Mouse (Mus musculus): ENCODE measurements at regions not wholly inside any gene's neighbourhood (a gene's known extent, or its start where the extent isn't known, plus 50 kb on each side); places are given as distances from the start of the nearest gene placed in this dataset.

- DNase-seq, result no peak
Observed at GRCm38 (mm10) chr2:144123395-144124034, 90.7 kb downstream of the Banf2 start.

- DNase-seq, result no peak
Observed at GRCm38 (mm10) chr2:144127082-144128037, 94.5 kb downstream of the Banf2 start.

DNA sequence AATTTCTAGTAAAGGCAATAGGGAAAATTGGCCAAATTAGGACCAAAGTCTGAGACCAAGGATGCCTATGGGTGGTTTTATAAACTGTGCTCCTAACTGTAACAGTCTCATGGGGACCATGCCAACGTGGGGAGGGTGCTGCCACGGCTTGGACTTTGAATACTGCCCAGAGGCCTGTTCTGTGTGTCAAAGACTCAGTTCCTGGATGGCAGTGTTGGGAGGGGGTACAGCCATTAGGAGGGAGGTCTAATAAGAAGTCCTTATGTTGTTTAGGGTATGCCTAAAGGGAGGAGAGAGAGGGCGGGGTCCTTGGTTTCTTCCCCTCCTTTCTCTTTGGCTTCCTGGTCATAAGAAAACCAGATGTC, 95.2 kb downstream of the Banf2 start:
- peak in 1 of 2 experiments; percentile 66 for DNase-seq

DNA sequence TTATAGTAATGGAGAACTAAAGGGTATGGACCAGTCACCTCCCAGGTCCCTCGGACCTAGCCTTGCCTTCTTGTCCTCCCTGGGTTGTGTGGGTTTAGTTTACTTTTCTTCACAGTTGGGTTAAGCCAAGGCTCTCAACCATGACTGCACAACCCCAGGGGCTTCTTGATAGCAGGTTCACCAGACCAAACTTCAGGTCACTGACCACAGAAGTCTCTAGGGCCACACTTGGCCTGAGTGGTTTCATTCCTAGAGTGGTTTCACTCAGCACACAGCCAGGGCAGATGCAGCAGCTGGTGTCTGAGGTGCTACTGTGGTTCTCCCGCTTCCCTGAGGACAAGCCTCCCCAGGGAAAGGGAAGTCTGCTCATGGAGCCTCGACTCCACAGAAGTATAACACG, 95.7 kb downstream of the Banf2 start:
- peak; percentile 53 to 55 for DNase-seq

DNA sequence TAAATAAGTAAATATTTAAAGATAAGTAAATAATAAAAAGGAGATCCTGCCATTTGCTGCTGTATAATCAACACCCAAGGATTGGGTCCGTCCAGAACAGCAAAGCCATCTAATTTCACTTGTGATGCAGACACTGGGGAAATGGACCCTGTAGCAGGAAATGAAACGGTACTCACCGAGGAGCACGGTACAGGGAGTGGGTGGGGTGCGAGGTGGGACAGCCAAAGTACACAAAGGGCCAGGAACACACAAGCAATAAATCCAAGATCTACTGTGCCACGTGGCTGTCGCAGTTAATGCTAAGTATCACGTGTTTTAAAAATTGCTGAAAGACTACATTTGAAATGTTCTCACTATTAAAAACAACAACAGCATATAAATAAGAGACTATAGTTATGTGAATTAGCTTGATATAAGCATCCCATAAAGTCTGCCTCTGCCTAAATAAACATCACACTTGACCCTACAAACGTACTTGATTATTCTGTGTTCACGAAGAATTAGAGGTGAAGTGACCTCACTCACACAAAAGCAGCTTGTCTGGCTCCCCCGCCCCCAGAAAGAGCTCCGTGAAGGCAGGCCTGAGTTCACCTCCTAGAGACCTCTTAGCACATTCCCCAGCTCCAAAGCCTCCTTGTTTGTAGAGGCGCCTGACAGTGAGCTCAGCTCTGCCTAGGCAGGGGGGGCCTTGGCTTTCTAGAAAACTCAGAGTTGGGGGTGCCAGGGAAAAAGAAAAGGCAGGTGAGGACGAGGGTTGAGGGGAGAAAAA, 101.1 kb downstream of the Banf2 start:
- no peak for DNase-seq

DNA sequence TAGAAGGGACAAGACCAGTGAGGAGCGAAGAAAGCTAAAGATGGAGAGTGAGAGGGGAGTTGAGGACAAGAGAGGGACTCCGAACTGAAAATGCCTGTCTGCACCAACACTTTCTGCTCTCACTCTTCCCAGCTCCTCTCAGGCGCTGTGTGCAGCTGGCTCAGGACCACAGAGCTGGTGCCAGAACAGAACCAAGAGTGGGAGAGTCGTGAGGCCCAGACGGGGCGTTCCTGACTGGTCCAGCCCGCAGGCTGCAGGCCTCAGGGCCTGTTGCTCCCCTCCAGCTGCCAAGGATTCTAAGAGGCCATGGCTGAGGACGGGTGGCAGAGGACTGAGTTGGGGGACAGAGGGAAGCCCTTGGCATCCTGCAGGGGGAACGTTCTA, 101.7 kb downstream of the Banf2 start:
- DNase-seq, result no peak

- DNase-seq, result no peak
Observed at GRCm38 (mm10) chr2:144135586-144135985, 102.7 kb downstream of the Banf2 start.

DNA sequence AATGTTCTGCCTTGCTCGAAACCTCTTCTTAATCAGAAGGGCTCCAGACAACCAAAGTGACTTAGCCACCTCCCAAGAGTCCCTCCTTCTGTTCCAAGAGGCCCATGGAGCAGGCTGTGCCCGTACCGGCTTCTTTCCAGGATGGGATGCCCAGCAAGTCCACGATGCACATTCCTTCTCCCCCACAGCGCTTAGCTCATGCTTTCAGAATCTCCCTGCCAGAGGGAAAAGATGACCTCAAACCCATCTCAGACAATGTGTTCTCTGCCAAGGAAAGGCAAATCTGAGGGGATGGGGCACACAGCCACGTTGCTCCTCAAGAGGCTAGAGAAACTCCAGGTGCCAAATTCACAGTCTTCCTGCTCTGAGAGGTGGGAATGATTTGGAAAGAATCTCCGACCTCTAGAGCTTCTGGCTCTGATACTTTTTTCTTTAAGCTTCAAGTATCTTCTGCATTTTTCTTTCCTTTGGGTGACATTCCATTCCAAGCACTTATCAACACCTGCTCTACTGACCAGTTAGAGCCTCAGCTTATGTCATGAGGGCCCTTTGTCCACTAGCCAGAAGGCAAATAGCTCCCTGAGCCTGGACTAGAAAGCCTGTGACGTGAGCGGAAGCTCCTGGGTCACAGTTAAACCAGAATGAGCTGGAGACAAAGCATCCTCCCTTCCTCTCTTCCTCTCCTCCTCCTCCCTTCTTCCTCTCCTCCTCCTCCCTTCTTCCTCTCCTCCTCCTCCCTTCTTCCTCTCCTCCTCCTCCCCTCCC, 110.9 kb downstream of the Banf2 start:
- no peak for DNase-seq

DNA sequence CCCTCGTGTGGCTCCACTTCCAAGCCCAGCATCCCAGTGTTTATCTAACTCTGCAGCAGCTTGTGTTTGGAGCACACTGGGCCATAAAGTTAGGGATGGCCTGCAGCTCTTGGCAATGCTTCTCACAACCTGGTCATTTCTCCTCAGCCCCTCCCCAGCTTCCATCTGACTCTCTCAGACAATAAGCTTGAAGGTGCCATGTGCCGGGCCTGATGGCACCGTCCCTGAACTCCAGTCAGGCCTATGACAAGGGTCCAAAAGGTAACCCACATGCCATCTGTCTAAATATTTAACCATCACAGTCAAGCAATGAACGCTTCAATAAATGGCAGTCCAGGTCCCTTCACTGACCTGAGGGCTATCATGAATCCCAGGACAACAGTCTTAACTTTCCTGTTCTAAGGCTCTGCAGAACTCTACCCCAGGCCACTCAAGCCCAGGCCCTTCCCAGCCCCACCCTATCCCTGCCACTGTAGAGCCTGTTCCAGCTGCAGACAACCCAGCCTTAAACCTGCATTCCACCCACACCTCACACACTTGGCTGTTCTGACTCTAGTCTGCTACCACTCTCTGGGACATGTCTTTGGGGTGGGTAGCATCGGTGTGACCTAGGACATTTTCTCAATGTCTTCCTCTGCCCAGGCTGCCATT, 111.8 kb downstream of the Banf2 start:
- no peak for DNase-seq

DNA sequence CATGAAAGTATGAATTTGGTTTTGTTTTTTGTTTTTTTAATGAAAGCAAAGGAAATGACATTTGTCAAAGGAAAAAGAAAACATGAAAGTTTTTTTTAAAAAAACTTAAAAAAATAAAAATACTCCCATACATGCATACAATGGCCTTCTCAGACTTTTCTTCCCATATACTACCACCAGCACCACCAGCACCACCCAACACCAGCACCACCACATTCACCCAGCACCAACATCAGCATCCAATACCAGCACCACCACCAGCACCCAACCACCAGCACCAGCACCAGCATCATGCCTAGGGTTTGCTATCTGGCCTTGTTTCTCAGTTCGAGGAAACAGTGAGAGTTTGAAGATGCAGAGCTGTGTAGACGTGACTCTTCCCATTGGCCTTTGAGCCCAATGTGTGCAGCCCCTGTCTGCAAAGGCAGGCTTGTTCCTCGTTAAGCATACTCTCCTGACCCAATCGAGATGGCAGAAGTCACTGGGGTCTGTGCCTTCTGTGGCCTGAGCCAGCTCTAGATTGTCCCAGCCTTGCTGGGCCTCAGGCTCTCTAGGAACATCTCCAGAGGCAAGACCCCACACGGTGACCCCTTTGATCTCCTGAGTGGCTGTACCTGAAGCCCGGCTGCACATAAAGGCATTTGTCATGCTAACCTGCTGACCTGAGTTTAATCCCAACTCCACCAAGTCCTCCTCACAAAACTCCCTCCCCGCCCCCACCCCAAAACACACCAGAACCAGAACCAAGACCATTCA, 113.8 kb upstream of the Mgme1 start:
- DNase-seq, result no peak

DNA sequence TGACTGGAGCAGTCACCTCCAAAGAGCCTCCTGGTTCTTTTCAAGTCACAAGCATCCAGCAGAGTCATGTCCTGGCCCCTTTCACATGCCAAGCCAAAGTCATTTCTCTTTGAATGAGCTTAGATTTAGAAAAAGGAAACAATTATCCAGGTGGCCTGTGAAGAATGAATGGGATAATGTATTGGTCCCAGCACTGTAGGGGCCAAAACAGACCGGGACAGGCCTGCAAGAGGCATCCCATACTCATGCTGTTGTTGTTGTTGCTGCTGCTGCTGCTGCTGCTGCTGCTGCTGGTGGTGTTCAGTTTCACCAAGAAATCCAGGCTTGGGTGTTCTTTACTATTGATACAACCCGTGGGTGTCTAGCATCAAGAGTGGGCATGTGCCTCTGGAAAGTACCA, 113.1 kb upstream of the Mgme1 start:
- DNase-seq, result no peak

DNA sequence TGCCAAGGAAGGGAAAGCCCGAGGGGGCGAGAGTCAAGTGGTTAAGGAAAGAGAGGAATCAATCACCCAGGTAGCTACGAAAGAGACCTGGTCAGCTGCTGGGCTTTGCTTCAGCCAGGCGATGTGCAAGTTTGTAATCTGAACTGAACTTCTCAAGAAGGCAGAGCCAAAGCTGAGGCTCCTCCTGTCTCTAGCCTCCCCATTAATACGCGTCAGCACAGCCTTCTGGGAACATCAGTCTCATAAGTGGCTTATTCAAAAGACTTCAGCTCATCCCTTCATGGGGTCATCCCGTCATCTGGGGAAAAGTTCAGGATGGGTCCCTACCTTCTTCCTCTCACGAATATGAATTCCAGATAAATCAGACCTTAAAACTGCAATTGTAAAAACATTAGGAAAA, 112.2 kb upstream of the Mgme1 start:
- DNase-seq, result no peak

- peak; percentile 64 to 70 for DNase-seq
Observed at GRCm38 (mm10) chr2:144159854-144160331, 110.6 kb upstream of the Mgme1 start.

DNA sequence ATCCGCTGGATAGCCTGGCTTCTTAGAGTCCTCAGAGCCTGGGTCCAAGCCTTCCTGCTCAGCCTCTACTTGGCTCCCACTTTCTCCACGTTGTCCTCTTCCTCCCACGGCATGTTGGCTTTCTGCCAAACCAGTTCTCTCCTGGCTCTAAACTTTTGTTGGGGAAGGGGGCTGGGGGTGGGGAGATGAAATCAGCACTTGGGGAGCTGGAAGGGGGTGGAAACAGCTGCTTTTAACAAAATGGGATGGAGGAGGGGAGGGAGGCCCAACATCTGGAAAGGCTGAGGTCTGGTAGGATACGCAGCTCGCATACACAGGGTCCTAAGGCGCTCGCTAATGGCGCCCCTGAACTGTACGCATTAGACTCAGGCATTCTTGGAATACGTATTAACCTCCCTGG, 110.0 kb upstream of the Mgme1 start:
- no peak for DNase-seq

DNA sequence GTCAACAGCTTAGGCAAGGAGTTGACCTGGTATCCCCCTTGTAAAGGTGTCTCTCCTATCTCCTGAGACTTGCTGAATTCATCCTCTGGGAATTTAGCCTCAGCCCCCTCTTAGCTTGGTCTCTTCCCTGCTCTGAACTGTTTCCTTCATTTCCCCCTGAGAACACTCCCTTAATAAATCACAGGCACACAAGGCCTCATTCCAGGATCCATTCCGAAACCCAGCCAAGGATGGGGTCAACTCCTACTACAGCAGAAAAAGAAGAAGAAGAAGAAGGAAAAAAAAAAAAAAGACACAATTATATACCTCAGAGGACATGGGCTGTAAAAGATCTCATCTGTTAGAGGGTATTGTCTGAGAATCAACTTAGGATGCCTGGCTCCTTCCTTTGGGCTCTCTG, 108.6 kb upstream of the Mgme1 start:
- DNase-seq, result no peak

DNA sequence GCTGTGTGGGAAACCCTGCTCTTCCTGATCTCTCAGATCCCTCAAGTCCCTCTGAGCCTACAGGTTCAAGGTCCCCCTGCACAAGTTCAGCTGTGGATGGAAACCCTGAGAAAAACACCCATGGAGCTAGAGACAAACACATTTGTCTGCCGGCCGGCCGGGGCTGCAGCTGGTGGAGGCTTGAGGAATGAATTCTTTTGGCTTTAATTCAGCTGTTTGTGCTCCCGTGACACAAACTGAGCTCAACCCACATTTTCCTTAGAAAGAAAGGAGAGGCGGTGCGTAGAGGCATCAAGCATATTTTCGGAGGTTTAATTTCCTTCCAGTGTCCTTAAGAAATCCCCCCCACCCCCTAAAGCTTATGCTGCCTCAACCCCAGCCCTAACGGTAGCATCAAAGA, 106.4 kb upstream of the Mgme1 start:
- peak in 1 of 2 experiments; percentile 20 for DNase-seq

- peak; percentile 67 to 71 for DNase-seq
Observed at GRCm38 (mm10) chr2:144164986-144165821, 105.3 kb upstream of the Mgme1 start.

DNA sequence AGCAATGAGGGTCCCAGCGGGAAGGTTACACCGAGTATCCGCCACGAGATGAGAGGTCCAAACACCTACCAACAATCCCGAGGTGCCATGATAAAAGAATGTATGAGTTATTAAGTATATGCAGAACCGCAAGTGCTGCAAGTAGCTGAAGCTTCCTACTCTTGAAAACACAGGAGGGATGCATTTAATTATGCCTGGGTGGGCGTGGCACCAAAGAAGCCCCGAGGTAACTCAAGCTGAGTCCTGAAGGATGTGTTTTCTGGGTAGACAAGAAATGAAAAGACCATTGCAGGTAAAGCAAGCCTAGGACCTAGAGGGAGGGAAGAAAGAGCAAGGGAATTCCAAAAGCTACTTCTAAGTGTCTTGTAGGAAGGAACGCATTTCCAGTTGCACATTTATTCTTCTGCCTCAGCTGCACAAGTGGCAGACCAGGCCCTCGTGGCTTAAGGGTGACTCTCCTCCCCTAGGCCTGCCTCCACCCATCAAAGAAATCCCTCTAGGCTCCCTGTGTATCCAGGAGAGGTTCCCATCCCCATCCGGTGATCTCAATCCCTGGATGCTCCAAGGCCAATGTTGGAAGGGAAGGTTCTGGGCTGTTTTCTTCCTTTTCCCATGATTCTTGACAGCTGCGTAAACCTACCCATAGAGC, 104.2 kb upstream of the Mgme1 start:
- no peak for DNase-seq

GRCm38 (mm10) chr2:144169576-144170178, 100.8 kb upstream of the Mgme1 start:
- DNase-seq, result no peak
